In the genomic region with DNA sequence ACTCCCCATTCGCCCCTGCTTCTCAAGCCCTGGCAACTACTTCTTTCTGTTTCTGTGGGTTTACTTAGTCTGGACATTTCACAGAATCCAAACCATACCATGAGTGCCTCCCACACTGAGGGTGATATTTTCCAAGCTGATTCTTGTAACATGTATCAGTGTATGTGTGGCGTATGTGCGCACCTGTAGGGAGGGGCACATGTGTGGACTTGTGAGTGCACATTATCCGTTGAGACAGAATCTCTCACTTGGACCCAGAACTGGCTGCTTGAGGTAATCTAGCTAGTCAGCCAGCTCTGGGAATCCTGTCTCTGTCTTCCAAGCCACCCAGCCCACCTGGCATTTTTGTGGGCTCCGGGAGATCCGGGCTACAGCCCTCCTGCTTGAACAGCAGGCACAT, we compare ENCODE assay signal across 18 mouse cellular contexts. TPM values are rescaled to one million over a fixed set of nuclear protein-coding genes. Genes with fewer than 3 reads are reported as not detected.
A peak's percentile ranks its signal among the peaks of the same experiment; 100 is the strongest.
DNase-seq lines count a peak whose midpoint lies in the region; ATAC-seq and TF ChIP-seq lines count a peak whose summit lies in the region.
"Had no signal": no experiment of that assay in that cellular context is flagged by ENCODE, and none has a peak within 500 bp of the region (broad histone marks: within the 10 kb centered on the region; RNA-seq: fewer than 3 reads in every experiment).

No protein-coding gene starts in this region.

- H3K36me3 ChIP-seq in hindbrain, postnatal 0 days (ENCODE audit: insufficient read depth, low read length): no peaks in the 10 kb centered on the region
- H3K36me3 ChIP-seq in hindbrain, embryonic 11.5 days (ENCODE audit: control insufficient read depth, insufficient read depth, low read length): no peaks in the 10 kb centered on the region
- peaks cover 9% of the 10 kb centered on the region for H3K36me3 ChIP-seq in E14TG2a.4 (ENCODE audit: insufficient read depth, low read length)
- no peaks in the 10 kb centered on the region for H3K36me3 ChIP-seq in limb, embryonic 14.5 days (ENCODE audit: control insufficient read depth, insufficient read depth, low read length)
- H3K36me3 ChIP-seq: intestine, embryonic 15.5 days had no signal

- no peaks in the 10 kb centered on the region for H3K27me3 ChIP-seq in cerebellum, adult 2 months (ENCODE audit: control insufficient read depth, insufficient read depth, low read length)
- no peaks in the 10 kb centered on the region for H3K27me3 ChIP-seq in hindbrain, postnatal 0 days (ENCODE audit: insufficient read depth, low read length)
- H3K27me3 ChIP-seq in hindbrain, embryonic 11.5 days (ENCODE audit: control insufficient read depth, insufficient read depth, low read length): no peaks in the 10 kb centered on the region
- H3K27me3 ChIP-seq in E14TG2a.4 (ENCODE audit: insufficient read depth, low read length): no peaks in the 10 kb centered on the region
- no peaks in the 10 kb centered on the region for H3K27me3 ChIP-seq in limb, embryonic 14.5 days (ENCODE audit: control insufficient read depth, insufficient read depth, low read length)
- H3K27me3 ChIP-seq: intestine, embryonic 15.5 days; liver, embryonic 15.5 days had no signal

- 83% methylated on average over 6 of the region's 6 CpGs for WGBS in cerebellum, adult 2 months
- WGBS in hindbrain, postnatal 0 days: 76% methylated on average over 6 of the region's 6 CpGs
- WGBS in hindbrain, embryonic 11.5 days: 87% methylated on average over 6 of the region's 6 CpGs
- 59% methylated on average over 6 of the region's 6 CpGs for WGBS in limb, embryonic 14.5 days

- no peak for TF ChIP-seq CTCF in cerebellum, adult 2 months (IDR thresholded peaks at IDR 0.05; ENCODE audit: borderline replicate concordance, insufficient read depth, low read depth, low read length)
- no peak for TF ChIP-seq CTCF in hindbrain, postnatal 0 days (IDR thresholded peaks at IDR 0.05; ENCODE audit: low read depth)
- no peak for TF ChIP-seq CTCF in E14TG2a.4 (conservative IDR thresholded peaks at IDR 0.05; ENCODE audit: low read length)

- no peak overlapping the region; the same call in 1 of the 2 replicates for H3K27ac ChIP-seq in cerebellum, adult 2 months (ENCODE audit: insufficient read depth, low read length)
- peak overlapping the region; percentile 98 for H3K27ac ChIP-seq in hindbrain, postnatal 0 days
- no peak overlapping the region for H3K27ac ChIP-seq in hindbrain, embryonic 11.5 days (ENCODE audit: low read depth, low read length)
- H3K27ac ChIP-seq in limb, embryonic 14.5 days (replicated peaks; ENCODE audit: low read depth, low read length): no peak overlapping the region
- H3K27ac ChIP-seq: liver, embryonic 15.5 days had no signal

- no peak overlapping the region for H3K9ac ChIP-seq in hindbrain, postnatal 0 days (replicated peaks; ENCODE audit: low read length)
- H3K9ac ChIP-seq in hindbrain, embryonic 11.5 days (ENCODE audit: low read depth, low read length): no peak overlapping the region
- H3K9ac ChIP-seq in limb, embryonic 14.5 days (ENCODE audit: low read depth, low read length, severe bottlenecking): no peak overlapping the region
- H3K9ac ChIP-seq: intestine, embryonic 15.5 days; liver, embryonic 15.5 days had no signal

- ATAC-seq in hindbrain, postnatal 0 days: no peak
- ATAC-seq in hindbrain, embryonic 11.5 days (ENCODE audit: low FRiP score): no peak
- ATAC-seq in limb, embryonic 14.5 days (ENCODE audit: low FRiP score, low read depth): no peak
- ATAC-seq: intestine, embryonic 15.5 days had no signal

- no peak for TF ChIP-seq POLR2A in cerebellum, adult 2 months (IDR thresholded peaks at IDR 0.05; ENCODE audit: borderline replicate concordance, insufficient read depth, low read length)
- no peak for TF ChIP-seq POLR2A in limb, embryonic 14.5 days (IDR thresholded peaks at IDR 0.05; ENCODE audit: borderline replicate concordance, extremely low read depth, insufficient read depth, insufficient read length)

- H3K4me2 ChIP-seq in hindbrain, postnatal 0 days (ENCODE audit: low read depth, low read length): no peak overlapping the region
- H3K4me2 ChIP-seq in hindbrain, embryonic 11.5 days (replicated peaks; ENCODE audit: low read depth, low read length): no peak overlapping the region
- 0 out of 2 replicates have a peak overlapping the region, but pooled peaks have one; percentile 8 for H3K4me2 ChIP-seq in limb, embryonic 14.5 days (replicated peaks; ENCODE audit: low read depth, low read length, severe bottlenecking)
- H3K4me2 ChIP-seq: liver, embryonic 15.5 days had no signal

- H3K4me3 ChIP-seq in cerebellum, adult 2 months (replicated peaks; ENCODE audit: insufficient read depth, low read depth, low read length): no peak overlapping the region
- no peak overlapping the region for H3K4me3 ChIP-seq in hindbrain, postnatal 0 days (ENCODE audit: low read length)
- no peak overlapping the region for H3K4me3 ChIP-seq in hindbrain, embryonic 11.5 days (ENCODE audit: low read depth, low read length)
- peak overlapping the region; percentile 85 for H3K4me3 ChIP-seq in E14TG2a.4 (replicated peaks; ENCODE audit: low read length)
- no peak overlapping the region for H3K4me3 ChIP-seq in limb, embryonic 14.5 days (replicated peaks; ENCODE audit: low read length)
- H3K4me3 ChIP-seq: intestine, embryonic 15.5 days; liver, embryonic 15.5 days had no signal

- no peaks in the 10 kb centered on the region for H3K9me3 ChIP-seq in hindbrain, postnatal 0 days (ENCODE audit: low read length)
- no peaks in the 10 kb centered on the region for H3K9me3 ChIP-seq in hindbrain, embryonic 11.5 days (ENCODE audit: control insufficient read depth, low read length)
- H3K9me3 ChIP-seq in E14TG2a.4 (ENCODE audit: low read length): no peaks in the 10 kb centered on the region
- H3K9me3 ChIP-seq in limb, embryonic 14.5 days (ENCODE audit: control insufficient read depth, low read length): no peaks in the 10 kb centered on the region
- H3K9me3 ChIP-seq: intestine, embryonic 15.5 days; liver, embryonic 15.5 days had no signal

- H3K4me1 ChIP-seq in cerebellum, adult 2 months (ENCODE audit: control insufficient read depth, insufficient read depth, low read length): peaks cover 36% of the 10 kb centered on the region
- H3K4me1 ChIP-seq in hindbrain, postnatal 0 days (ENCODE audit: insufficient read depth, low read length): peaks cover 43% of the 10 kb centered on the region
- H3K4me1 ChIP-seq in hindbrain, embryonic 11.5 days (replicated peaks; ENCODE audit: control insufficient read depth, insufficient read depth, low read length): peaks cover 8% of the 10 kb centered on the region; the same call in 1 of the 2 replicates
- H3K4me1 ChIP-seq in E14TG2a.4 (replicated peaks; ENCODE audit: low read depth, low read length): peaks cover 81% of the 10 kb centered on the region
- H3K4me1 ChIP-seq in limb, embryonic 14.5 days (ENCODE audit: control insufficient read depth, insufficient read depth, low read length): peaks cover 13% of the 10 kb centered on the region

- peak; percentile 42 for DNase-seq in cerebellum, adult 9-10 months
- DNase-seq in cerebellum, adult 2 months: no peak
- DNase-seq in hindbrain, postnatal 0 days (ENCODE audit: low spot score): no peak
- no peak for DNase-seq in hindbrain, embryonic 11.5 days (ENCODE audit: low spot score)
- DNase-seq in limb, embryonic 14.5 days (ENCODE audit: low spot score): no peak
- no peak for DNase-seq in urinary bladder, postnatal 4 days (ENCODE audit: low spot score in 2 of 2)
- DNase-seq in natural killer cell, adult 2 months (ENCODE audit: low spot score in 2 of 2): no peak
- DNase-seq: adrenal gland, postnatal 25 days; heart, postnatal 14 days; kidney, postnatal 10 days; lung, postnatal 36 days had no signal

RNA-seq across cellular contexts. Expression of a gene that starts 2.5 kb away (rescaled TPM):
- polyA plus RNA-seq in cerebellum, adult 2 months (2012; rRNA removed): 35.6 and 37.5 TPM in 2 replicates
- 55.0 and 69.3 TPM in 2 replicates for total RNA-seq in hindbrain, postnatal 0 days (2014; rRNA removed)
- 38.1 and 44.4 TPM in 2 replicates for polyA plus RNA-seq in hindbrain, postnatal 0 days (2015; fragmentation: Nextera tagmentation; extraction: Ambion mirVana)
- 20.6 and 25.2 TPM in 2 replicates for polyA plus RNA-seq in hindbrain, embryonic 11.5 days (2014; fragmentation: Nextera tagmentation; extraction: Ambion mirVana)
- polyA plus RNA-seq in limb, embryonic 14.5 days (2012; rRNA removed): 24.8 and 28.7 TPM in 2 replicates
- polyA plus RNA-seq in limb, embryonic 14.5 days (2014; fragmentation: Nextera tagmentation; extraction: Ambion mirVana): 26.2 and 28.3 TPM in 2 replicates

RNA-seq across cellular contexts. Expression of a gene that starts 53.6 kb away (rescaled TPM):
- not detected in 2 replicates for polyA plus RNA-seq in cerebellum, adult 2 months (2012; rRNA removed)
- not detected in 2 replicates for total RNA-seq in hindbrain, postnatal 0 days (2014; rRNA removed)
- not detected in 2 replicates for polyA plus RNA-seq in hindbrain, postnatal 0 days (2015; fragmentation: Nextera tagmentation; extraction: Ambion mirVana)
- not detected in 2 replicates for polyA plus RNA-seq in hindbrain, embryonic 11.5 days (2014; fragmentation: Nextera tagmentation; extraction: Ambion mirVana)
- polyA plus RNA-seq in limb, embryonic 14.5 days (2012; rRNA removed): 0.03 TPM in 1 of 2 replicates, not detected in the other
- polyA plus RNA-seq in limb, embryonic 14.5 days (2014; fragmentation: Nextera tagmentation; extraction: Ambion mirVana): not detected in 2 replicates
- total RNA-seq: adrenal gland, postnatal 25 days; common myeloid progenitor, adult 5-6 weeks; gastrocnemius, adult 18-20 months; heart, adult 18-20 months; heart, postnatal 14 days; left cerebral cortex, postnatal 36 days had no signal
- polyA plus RNA-seq: intestine, embryonic 15.5 days; liver, embryonic 15.5 days had no signal
